Mouse (Mus musculus) CD4-positive, CD25-positive, alpha-beta regulatory T cell, adult 2 months (primary cell): ENCODE results near the gene Sestd1.
A peak's percentile ranks its signal among the peaks of the same experiment; 100 is the strongest.

Experiments used
- DNase-seq: peaks from one replicate; pipeline ENCODE4 v3.0.0-alpha.2; 2012; ENCODE audit warnings: low read depth, low spot score

Gene Sestd1

DNA sequence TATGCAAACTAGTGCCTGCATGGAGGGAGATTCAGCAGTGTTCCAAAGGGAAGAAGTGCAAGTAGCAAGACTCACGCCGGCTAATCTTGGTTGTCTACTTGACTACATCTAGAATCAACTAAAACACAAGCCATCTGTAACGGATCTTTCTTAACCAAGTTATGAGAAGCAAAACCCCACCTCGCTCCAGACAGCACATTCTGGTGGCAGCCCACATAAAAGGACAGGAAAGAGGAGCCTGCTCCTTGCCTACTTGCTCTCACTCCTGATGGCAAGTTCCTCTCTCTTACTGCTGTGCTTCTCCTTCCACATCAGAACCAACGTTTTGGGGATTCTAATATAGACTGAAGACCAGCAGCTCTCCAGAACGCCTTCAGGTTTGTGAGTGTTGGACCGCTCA is 9.6 kb downstream of the Sestd1 start:
- DNase-seq, result peak; percentile 22

DNA sequence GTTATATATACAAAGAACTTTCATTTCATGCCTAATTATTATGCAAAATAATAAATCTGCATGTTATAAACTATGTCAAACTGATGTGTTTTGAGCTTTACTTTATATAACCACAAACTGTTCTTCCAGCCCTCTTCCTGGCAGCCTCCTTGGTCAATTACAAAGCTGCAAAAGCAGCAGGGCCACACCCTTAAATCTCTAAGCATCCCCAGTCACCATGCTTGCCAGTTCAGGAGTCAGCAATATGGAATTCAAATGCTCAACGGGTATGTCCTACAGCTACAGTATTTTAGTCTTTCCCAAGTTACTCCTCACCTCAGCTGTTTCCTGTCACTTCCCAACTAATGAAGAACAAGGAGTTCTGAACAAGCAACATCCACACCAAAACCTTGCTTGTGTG is 10.3 kb downstream of the Sestd1 start:
- DNase-seq, result no peak

DNA sequence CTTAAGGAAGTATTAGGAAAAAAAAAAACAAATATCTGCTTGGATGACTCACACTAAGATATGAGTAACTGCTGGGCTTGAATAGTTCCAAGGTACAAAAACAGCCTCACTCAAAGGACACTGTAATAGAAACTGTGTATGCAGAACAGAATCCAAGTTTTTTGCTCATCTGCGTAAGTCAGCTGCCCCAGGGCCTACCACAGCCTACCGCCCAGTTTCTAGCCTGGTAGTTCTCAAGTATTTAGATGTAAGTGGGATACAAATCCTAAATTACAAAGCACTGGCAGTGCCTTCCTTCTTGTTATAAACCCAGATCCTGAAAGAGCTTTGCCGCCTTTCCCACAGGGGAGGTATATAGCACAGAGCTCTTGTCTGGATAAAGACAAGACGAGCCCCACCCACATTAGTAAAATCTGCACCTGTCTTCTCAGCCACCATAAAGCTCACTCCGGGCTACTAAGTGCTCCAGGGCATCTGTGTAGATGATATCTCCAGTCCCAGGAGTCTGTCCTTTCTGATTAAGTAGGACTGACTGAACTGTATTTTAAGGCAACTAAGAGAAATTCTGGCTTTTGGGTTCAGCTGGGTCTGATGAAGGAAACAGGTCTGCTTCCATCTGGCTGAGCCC is 11.7 kb downstream of the Sestd1 start:
- DNase-seq, result no peak

DNA sequence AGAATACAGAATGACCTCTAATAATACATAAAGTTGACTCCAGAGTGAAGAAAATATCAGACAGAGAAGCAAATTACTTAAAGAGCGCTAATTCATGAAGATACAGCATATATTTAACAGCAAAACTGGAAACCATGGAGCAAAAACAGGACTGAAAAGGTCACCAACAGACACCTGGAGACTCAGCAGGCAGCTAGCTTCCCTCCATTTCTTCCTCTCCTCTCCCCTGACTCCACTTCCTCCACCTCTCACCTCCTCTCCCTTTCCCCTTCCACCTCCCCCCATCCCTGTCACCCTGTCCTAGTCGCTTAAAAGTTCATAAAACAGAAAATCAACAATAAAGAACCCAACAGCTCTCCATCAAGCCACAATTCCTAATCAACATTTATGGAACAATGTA is 13.5 kb downstream of the Sestd1 start:
- DNase-seq, result no peak

DNA sequence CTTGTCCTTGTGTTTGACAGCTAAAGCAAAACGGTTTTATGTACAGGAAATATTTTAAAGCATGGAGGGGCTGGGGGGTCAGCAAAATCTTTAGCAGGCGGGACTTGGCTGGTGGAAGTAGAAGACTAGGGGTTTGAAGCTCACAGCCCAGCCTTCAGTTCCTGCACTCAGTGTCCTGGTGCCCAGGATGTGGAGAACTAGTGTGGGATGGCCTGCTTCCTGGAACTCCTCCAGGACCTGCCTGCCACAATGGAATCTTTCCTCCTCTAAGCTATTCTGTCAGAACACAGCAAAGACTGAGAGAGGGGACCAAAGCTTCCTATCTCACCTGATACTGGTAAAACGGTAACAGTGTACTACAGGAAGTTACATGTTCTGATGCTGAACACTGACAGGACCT is 14.4 kb downstream of the Sestd1 start:
- DNase-seq, result no peak

DNA sequence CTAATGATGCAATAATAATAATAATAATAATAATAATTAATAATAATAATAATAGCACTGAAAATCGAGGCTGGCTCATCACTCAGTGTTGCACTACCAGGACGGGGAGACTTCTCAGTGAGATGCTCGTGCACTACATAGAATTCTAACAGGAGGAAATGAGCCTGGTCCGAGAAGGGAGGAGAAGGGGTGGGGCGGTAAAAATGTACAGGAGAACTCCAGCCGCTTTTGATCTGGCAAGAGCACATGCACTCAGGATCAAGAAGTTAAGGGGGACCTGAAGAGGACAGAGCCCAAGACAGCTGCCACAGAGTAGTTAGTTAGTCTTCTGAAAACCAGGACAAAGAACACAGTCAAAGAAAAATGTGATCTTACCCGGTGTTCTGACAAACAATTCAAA is 15.1 kb downstream of the Sestd1 start:
- no peak for DNase-seq

DNA sequence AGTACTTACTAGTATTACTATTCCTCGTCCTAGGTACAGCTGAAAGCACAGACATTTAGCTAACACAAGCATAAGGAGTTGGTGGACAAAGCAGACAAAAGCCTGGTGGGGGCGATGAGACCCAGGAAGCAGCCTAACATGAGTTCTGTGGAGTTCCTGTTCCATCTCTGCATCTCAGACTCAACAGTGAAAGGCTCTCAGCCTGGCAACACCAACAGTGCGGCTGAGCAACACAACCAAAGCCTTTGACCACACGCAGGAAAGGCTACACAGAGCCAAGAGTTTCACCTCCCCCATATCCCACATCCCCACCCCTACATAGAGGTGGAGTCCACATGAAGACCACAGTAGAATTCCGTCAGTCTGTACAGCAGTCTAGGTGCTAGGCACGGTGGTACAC is 15.8 kb downstream of the Sestd1 start:
- DNase-seq, result no peak

DNA sequence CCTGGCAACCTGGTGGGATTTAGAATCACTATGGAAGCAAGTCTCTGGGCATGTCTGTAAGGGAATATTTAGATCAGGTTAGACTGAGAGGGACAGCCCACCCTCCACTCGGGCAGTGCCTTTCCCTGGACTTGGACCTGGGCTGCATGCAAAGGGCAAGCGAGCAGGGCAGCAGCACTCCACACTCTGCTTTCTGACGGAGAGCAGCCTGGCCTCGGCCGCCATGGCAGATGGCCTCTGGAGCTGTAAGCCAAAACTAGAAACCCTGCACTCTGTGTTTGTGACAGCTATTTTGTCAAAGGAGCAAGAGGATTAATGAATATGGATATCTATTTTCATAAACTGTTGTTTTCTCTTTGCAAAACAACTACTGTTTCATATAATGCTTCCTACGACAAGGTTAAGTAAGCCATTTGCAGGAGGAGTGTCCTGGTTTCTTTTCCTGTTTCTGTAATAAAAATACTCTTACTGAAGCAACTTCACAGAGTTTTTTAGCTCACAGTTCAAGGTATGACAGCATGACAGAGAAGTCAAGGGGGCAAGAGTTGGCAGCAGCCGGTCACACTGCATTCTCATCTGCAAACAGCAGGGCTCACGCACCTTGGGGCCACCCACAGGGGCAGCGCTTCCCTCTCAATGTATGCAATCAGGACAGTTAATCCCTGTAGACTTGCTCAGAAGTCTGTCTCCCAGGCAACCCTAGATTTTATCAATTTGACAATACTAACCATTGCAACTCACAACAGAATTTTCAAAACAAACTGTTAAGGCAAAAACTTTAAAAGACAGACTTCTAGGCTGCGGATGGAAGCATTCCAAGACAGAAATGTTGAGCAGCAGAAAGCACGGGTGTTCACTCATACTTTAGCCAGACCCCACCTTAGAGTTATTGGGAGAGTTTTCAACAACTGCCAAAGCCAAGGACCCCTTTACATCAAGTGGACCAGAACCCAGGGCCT is 16.6 kb downstream of the Sestd1 start:
- no peak for DNase-seq

DNA sequence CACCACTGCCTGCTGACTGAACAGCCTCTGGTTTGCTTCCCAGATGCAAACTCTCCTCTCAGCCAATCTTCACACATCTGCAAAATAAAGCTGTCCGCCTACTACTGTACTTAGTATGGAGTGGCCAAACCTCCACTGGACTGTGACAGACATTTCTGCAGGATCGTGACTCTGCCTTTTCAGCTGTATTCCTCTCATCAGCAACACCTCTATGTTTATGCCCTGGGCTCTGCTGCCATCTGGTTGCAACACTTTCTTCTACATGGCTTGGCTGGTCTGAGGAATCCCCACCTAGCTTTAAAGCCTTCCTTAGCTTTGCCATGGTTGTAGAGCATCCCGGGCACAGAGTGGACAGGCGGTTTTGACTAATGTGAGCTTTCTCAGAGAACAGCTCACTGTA is 20.3 kb downstream of the Sestd1 start:
- DNase-seq, result no peak

DNA sequence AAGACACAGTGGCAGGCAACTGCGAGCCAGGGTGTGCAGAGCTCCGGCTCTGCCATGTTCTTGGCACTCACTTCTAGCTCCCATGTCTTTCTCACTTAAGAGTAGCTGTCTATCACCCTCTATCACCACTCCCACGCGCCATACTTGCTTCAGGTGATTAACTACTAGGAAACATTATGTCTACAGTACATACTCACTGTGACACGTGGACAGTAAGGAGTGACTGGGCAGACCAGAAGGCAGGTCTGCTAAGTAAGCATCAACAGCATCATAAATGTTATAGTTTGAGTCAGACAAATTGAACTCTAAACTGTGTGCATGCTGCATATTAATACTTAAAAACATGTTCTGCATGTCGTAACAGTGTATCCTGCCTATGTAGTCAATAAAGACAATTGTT is 27.2 kb downstream of the Sestd1 start:
- no peak for DNase-seq

DNA sequence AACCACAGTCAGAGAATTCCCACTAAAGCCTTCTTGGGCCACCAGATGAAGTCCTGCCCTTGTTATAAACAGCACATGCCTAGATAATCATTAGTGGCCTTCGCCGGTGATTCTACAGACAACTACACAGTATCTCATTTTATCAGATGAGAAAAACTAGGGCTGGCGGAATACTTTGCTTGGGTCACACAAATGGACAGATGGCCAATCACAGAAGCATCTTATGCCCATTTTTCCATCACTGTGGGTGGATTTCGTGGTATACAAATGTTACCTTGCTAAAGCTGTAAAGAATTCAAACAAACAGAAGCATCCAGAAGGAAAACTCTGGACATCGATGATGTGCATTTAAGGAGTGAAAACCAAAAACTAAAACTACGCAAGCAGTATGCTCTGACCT is 28.7 kb downstream of the Sestd1 start:
- no peak for DNase-seq

DNA sequence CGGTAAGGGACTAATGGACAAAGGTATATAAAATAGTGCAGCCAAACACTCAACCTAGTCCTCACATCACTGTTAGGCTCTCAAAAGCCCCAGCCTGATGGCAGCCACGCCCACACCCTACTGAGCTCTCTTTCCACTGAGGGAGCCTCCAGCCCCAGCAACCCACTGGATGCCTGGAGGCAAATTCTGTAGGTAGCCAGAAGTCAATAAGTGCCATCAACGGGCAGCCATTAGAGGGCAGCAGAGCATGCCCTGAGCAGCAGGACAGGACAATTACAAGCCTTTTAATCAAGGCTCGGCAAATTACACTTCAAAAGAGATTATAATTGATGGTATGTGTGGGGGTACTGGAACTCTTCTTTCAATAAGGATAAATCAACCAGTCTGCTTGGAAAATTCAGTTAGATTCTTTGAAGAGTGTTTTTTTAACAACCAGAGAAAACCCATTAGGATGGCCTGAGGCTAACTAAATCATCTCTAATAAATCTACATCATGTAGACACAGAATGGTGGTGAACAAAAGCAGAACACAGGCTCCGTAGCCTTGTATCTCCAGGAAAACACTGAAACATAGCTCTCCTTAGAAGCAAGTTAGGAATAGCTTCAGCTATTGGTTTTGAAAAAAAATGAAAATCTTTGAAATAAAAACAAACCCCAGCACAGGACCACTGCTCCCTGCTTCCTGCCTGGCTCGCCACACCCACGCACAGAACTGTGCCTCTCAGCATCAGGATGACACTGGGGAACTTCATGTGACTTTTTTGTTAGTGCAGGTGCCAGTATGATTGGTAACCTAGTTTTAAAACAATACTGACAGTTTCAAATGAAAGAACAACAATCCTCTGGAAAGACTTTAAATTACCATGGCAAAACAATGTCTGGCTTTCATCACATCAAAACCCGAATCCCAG is 30.4 kb downstream of the Sestd1 start:
- peak; percentile 69 for DNase-seq

DNA sequence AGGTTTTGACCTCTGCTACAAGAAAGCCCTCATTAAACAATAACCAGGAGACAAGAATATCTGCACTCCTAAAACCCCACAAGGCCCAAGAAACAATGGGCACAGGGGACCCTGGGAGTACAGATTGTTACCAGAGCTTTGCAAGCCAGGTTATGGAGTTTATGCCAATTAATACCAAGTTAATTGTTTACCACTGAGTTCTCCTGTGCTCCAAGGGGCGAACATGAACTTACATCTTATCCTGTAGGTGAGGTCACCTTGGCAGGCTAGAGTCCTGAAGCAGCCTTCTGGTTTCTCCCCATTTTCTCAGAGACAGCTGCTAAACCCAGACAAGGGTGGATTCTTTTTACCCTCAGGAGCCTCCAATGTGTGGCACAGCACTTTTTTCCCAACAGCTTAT is 32.0 kb downstream of the Sestd1 start:
- no peak for DNase-seq

DNA sequence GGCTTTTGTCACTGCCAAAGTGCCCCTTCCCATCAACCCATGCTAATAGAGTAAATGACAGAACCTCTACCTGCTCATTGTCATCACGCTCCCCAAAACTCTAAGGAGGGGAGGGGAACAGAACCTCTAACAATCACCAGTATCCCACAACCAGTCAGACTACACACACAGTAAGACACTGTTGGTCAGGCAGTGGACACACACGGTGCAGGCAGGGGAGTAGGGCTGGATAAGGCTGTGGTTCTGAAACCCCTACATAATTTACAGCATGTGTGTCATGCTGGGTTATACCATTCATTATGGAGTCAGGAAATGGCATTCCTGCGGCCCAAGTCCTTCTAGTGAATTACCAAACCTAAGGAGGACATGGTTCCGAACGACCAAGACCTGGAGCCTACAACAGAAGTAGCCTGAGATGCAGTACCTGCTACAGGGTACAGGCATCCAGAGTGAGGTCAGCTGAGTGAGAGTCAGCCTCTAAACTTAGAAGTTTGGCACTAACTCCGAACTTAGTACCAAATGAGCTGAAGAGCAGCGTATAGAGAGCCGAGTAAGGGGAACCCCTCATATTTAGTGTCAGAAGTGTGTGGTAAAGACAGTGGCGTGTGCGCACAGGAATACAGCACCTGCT is 33.1 kb downstream of the Sestd1 start:
- DNase-seq, result no peak

DNA sequence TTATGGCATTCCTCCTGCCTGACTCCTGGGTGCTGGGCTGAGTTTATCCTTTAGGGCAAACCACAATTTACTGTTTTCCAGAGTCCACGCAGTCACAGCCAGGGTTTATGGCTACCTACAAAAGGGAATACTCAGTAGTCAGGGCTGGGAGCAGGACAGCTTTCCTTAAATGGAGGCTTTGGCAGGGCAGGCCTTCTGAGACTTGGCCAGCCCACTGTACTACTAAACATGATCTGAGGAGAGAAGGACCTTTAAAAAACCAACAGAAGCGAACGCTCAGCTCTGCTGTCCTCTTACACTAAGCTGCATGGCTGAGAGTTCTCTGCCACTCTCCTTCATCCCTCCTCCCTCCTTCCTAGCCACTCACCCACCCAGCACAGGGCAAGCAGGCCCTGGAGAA is 34.6 kb downstream of the Sestd1 start:
- no peak for DNase-seq

DNA sequence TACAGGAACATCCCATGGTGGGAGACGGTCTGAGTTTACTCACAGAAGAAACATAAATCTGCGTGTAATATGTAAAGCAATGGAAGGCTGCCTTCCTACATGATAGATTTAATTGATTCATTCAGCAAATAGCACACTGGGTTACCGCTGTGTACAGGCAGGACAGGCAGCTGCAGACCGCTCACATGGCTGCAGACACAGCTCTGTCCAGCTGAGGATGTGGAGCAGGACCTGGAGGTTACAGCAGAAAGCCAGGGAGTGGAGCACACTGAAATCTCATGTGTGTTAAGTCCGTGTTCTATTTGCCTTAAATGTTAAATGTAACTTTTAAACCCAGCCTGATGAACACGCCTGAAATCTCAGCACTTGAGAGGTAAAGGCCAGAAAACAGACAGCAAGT is 38.1 kb downstream of the Sestd1 start:
- no peak for DNase-seq

DNA sequence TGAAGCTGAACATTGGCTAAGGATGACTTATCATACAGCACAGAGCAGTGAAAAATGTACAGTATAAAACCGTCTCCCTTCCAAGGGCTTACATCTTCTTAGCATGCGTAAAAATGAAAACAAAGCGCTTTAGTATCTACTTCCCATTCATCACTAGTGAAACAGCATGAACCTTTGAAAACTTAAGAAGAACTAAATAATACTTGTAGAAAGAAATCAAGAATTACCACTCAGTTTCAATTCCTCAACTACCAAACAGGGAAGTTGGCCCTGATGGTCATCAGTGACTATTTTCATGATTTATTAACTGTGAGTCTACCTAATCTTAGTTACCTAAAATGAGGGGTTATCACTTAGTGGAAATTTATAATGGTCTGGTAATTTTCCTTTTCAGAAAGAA is 41.8 kb downstream of the Sestd1 start:
- no peak for DNase-seq

DNA sequence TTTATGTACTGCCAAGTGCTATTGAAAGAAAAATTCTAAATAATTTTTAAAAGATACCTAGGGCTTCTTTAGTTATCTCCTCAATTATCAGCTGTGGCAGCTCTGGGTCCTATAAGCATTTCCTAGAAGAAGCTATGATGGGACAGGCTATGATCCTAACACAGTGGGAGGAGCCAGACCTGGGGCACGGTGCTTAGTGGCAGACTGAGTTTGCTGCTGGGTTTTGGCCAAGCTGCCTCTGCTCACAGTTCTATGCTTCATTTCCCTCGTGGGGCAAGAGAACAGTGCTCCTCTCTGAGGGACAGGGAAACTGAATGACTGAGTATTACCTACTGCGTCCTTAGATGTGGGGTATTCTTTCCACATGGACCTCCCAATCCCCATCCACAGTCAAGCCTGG is 42.3 kb downstream of the Sestd1 start:
- no peak for DNase-seq

DNA sequence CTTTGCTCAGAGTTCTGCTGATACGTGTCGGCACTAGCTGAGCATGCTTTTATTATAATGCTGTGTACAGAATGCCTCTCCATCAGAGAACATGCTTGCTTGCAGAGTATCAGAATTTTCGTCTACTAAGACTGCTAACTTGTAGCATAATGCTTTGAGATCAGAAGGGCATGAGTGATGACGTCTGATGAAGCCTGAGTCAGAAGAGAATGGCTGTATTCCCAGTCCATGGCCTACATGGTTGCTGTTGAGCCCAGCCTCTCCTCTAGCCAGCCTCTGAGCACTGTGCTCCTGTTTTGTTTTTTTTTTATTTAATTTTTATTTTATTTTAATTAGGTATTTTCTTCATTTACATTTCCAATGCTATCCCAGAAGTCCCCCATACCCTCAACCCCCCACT is 43.5 kb downstream of the Sestd1 start:
- no peak for DNase-seq

DNA sequence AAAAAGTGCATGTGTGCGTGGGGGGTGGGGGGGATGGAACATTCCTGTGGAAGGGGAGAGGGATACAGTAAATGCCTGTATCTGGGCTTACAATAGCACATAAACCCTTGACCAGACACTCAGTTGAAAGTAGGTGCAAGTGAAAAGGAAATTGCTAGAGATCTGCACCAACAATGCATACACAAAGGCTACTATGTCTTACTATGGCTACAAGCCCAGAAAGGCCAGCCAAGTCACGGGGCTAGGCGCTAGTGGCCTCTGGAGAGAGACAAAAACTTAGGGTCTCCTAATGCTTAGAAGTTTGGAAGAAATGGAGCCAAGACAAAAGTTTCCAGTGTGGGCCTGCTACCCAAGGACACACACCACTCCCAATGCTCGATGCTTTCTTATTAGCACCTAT is 44.5 kb downstream of the Sestd1 start:
- DNase-seq, result no peak

DNA sequence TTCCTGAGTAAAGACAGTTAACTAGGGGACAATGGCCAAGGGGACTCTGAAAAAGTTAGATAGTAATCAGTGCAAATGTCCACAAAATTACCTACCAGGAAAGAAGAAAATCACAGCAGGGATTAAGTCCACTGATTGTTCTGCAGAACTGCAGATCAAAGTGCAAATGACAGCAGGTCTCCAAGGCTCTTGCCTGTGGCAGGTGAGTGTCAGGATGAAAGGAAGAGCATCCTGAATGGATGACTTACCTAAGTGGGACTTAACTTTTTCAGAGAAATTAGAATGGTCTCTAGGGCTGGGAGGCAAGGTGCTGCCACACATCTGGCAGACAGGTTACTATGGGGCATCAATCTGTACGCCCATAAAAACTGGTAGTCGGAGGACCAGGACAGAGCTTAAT is 47.8 kb downstream of the Sestd1 start:
- DNase-seq, result no peak

DNA sequence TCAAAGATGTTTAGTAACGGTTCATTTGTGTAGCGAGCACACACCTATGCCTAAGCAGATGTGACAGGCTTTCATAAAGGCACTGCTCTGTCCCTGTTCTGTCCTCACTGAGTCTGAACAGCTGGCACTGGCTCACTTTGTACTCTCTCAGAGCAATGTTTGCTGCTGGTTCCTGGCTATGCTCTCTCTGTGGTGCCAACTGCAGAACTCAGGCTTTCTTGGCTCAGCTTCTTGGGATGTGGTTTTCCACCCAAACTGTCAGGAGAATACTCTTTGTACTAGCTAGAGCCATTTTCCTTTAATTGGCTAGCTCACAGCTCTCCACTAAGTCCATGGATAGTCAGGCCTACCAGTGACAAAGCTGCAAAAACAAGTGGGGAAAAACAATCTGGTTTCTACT is 59.4 kb downstream of the Sestd1 start:
- DNase-seq, result no peak
